8 mouse cellular contexts compared by ENCODE assay signal in the genomic region with DNA sequence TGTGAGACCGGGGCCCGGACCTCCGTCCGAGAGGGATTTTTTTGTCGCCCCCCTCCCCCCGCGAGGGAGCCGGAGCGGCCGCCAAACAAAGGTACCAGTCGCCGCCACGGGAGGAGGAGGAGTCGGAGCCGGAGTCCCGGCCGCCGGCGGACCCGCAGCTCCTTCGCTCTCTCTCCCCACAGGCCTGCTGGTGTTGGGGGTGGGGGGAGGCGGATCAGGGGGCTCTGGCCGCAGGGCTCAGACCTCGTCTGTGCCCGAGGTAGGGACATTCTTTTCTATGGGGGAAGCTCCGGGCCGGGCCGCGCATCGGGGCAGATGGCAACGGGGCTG. TPM values are rescaled to one million over a fixed set of nuclear protein-coding genes. Genes with fewer than 3 reads are reported as not detected.
DNase-seq lines count a peak whose midpoint lies in the region; ATAC-seq and TF ChIP-seq lines count a peak whose summit lies in the region.

No protein-coding gene starts in this region.

- H3K4me2 ChIP-seq in liver, embryonic 12.5 days: peak overlapping the region; percentile 83
- peak overlapping the region; percentile 78 for H3K4me2 ChIP-seq in stomach, postnatal 0 days (replicated peaks; ENCODE audit: low read depth)

- ATAC-seq in liver, embryonic 12.5 days: peak; percentile 33
- ATAC-seq in stomach, postnatal 0 days (ENCODE audit: low FRiP score, low TSS enrichment): peak; percentile 47
- no peak for ATAC-seq in CD4-positive, CD25-positive, alpha-beta regulatory T cell, adult 4 months

- TF ChIP-seq POLR2A in cerebellum, adult 2 months (IDR thresholded peaks at IDR 0.05; ENCODE audit: borderline replicate concordance, insufficient read depth, low read length): no peak
- no peak for TF ChIP-seq POLR2A in testis, adult 2 months (IDR thresholded peaks at IDR 0.05; ENCODE audit: control insufficient read depth, low read depth, low read length)

- H3K4me1 ChIP-seq in cerebellum, adult 2 months (ENCODE audit: control insufficient read depth, insufficient read depth, low read length): peaks cover 4% of the 10 kb centered on the region; the same call in 1 of the 2 replicates
- H3K4me1 ChIP-seq in testis, adult 2 months (ENCODE audit: control insufficient read depth, insufficient read depth, low read length): peaks cover 3% of the 10 kb centered on the region; the same call in 1 of the 2 replicates
- H3K4me1 ChIP-seq in liver, embryonic 12.5 days: peaks cover 34% of the 10 kb centered on the region
- H3K4me1 ChIP-seq in stomach, postnatal 0 days (replicated peaks; ENCODE audit: control insufficient read depth, insufficient read depth): no peaks in the 10 kb centered on the region

- no peaks in the 10 kb centered on the region for H3K36me3 ChIP-seq in testis, adult 2 months (ENCODE audit: control insufficient read depth, insufficient read depth, low read length)
- H3K36me3 ChIP-seq in liver, embryonic 12.5 days: peaks cover 24% of the 10 kb centered on the region; the same call in 1 of the 2 replicates
- no peaks in the 10 kb centered on the region for H3K36me3 ChIP-seq in stomach, postnatal 0 days (ENCODE audit: control insufficient read depth, insufficient read depth, low read length)

- TF ChIP-seq EP300 in stomach, postnatal 0 days (optimal IDR thresholded peaks at IDR 0.05): no peak

- no peaks in the 10 kb centered on the region for H3K9me3 ChIP-seq in liver, embryonic 12.5 days (replicated peaks)
- H3K9me3 ChIP-seq in stomach, postnatal 0 days (ENCODE audit: control insufficient read depth, low read length): no peaks in the 10 kb centered on the region

- H3K27me3 ChIP-seq in cerebellum, adult 2 months (ENCODE audit: control insufficient read depth, insufficient read depth, low read length): no peaks in the 10 kb centered on the region
- no peaks in the 10 kb centered on the region for H3K27me3 ChIP-seq in testis, adult 2 months (ENCODE audit: control insufficient read depth, insufficient read depth, low read length)
- no peaks in the 10 kb centered on the region for H3K27me3 ChIP-seq in liver, embryonic 12.5 days (replicated peaks)
- H3K27me3 ChIP-seq in stomach, postnatal 0 days (ENCODE audit: control insufficient read depth, insufficient read depth, low read length): no peaks in the 10 kb centered on the region

- H3K9ac ChIP-seq in liver, embryonic 12.5 days: peak overlapping the region; percentile 99
- H3K9ac ChIP-seq in stomach, postnatal 0 days (ENCODE audit: low read length): peak overlapping the region; percentile 98

- TF ChIP-seq CTCF in cerebellum, adult 2 months (IDR thresholded peaks at IDR 0.05; ENCODE audit: borderline replicate concordance, insufficient read depth, low read depth, low read length): no peak
- no peak for TF ChIP-seq CTCF in testis, adult 2 months (IDR thresholded peaks at IDR 0.05; ENCODE audit: control insufficient read depth, insufficient read depth, insufficient replicate concordance, low read depth, low read length)
- TF ChIP-seq CTCF in stomach, postnatal 0 days (IDR thresholded peaks at IDR 0.05; ENCODE audit: low read depth): no peak

- H3K4me3 ChIP-seq in cerebellum, adult 2 months (replicated peaks; ENCODE audit: insufficient read depth, low read depth, low read length): peak overlapping the region; percentile 73
- peak overlapping the region; percentile 94 for H3K4me3 ChIP-seq in testis, adult 2 months (ENCODE audit: control insufficient read depth, low read depth, low read length)
- peak overlapping the region; percentile 100 for H3K4me3 ChIP-seq in liver, embryonic 12.5 days
- H3K4me3 ChIP-seq in stomach, postnatal 0 days (ENCODE audit: low read depth, low read length): peak overlapping the region; percentile 99

- DNase-seq in cerebellum, adult 2 months: no peak
- DNase-seq in cerebellum, adult 11-12 months: no peak
- DNase-seq in testis, postnatal 14 days (ENCODE audit: low spot score): no peak
- DNase-seq in stomach, postnatal 0 days (ENCODE audit: low spot score): no peak
- DNase-seq in thymus, postnatal 10 days (ENCODE audit: low spot score in 2 of 2): no peak

- peak overlapping the region; percentile 87 for H3K27ac ChIP-seq in cerebellum, adult 2 months (ENCODE audit: insufficient read depth, low read length)
- peak overlapping the region; percentile 96 for H3K27ac ChIP-seq in testis, adult 2 months (ENCODE audit: control insufficient read depth, insufficient read depth, low read depth, low read length)
- H3K27ac ChIP-seq in liver, embryonic 12.5 days: peak overlapping the region; percentile 97
- H3K27ac ChIP-seq in stomach, postnatal 0 days (replicated peaks): peak overlapping the region; percentile 98

- under 1% methylated on average over 22 of the region's 31 CpGs for WGBS in cerebellum, adult 2 months
- 0% methylated on average over 22 of the region's 31 CpGs for WGBS in liver, embryonic 12.5 days (ENCODE audit: insufficient replicate concordance)
- WGBS in stomach, postnatal 0 days: 0% methylated on average over 18 of the region's 31 CpGs

RNA-seq across cellular contexts. Expression of gene Ggps1, which starts 0.6 kb away (rescaled TPM):
- 57.1 and 60.1 TPM in 2 replicates for polyA plus RNA-seq in cerebellum, adult 2 months (2012; rRNA removed)
- polyA plus RNA-seq in testis, adult 2 months (2012; rRNA removed): 8.9 and 11.2 TPM in 2 replicates
- polyA plus RNA-seq in liver, embryonic 12.5 days (2016; fragmentation: Nextera tagmentation; extraction: Ambion mirVana): 16.8 and 18.2 TPM in 2 replicates
- 27.2 and 28.0 TPM in 2 replicates for polyA plus RNA-seq in stomach, postnatal 0 days (2015; fragmentation: Nextera tagmentation; extraction: Ambion mirVana)
- polyA plus RNA-seq in CD4-positive, CD25-positive, alpha-beta regulatory T cell, adult 4 months (2017; shearing (Covaris generic)): 100 to 1,000 TPM in 1 of 2 experiments, 10 to 100 TPM in 1; 98.0 to 105 TPM

RNA-seq across cellular contexts. Expression of gene Arid4b, which starts 0.9 kb away (rescaled TPM):
- polyA plus RNA-seq in cerebellum, adult 2 months (2012; rRNA removed): 25.3 and 26.5 TPM in 2 replicates
- 10.8 and 10.9 TPM in 2 replicates for polyA plus RNA-seq in testis, adult 2 months (2012; rRNA removed)
- polyA plus RNA-seq in liver, embryonic 12.5 days (2016; fragmentation: Nextera tagmentation; extraction: Ambion mirVana): 23.5 and 25.1 TPM in 2 replicates
- 31.1 and 32.1 TPM in 2 replicates for polyA plus RNA-seq in stomach, postnatal 0 days (2015; fragmentation: Nextera tagmentation; extraction: Ambion mirVana)
- 10 to 100 TPM; 56.3 to 76.4 TPM for polyA plus RNA-seq in CD4-positive, CD25-positive, alpha-beta regulatory T cell, adult 4 months (2017; shearing (Covaris generic))

RNA-seq across cellular contexts. Expression of gene Tbce, which starts 24.5 kb away (rescaled TPM):
- polyA plus RNA-seq in cerebellum, adult 2 months (2012; rRNA removed): 149 TPM in 2 replicates
- polyA plus RNA-seq in testis, adult 2 months (2012; rRNA removed): 14.4 and 15.9 TPM in 2 replicates
- polyA plus RNA-seq in liver, embryonic 12.5 days (2016; fragmentation: Nextera tagmentation; extraction: Ambion mirVana): 35.4 and 38.7 TPM in 2 replicates
- 29.8 and 31.8 TPM in 2 replicates for polyA plus RNA-seq in stomach, postnatal 0 days (2015; fragmentation: Nextera tagmentation; extraction: Ambion mirVana)
- 100 to 1,000 TPM in 1 of 2 experiments, 10 to 100 TPM in 1; 88.9 to 110 TPM for polyA plus RNA-seq in CD4-positive, CD25-positive, alpha-beta regulatory T cell, adult 4 months (2017; shearing (Covaris generic))
